Mouse (Mus musculus) left cerebral cortex, postnatal 25 days (tissue): Measurements from ENCODE around the gene Lnx2. TPM values are rescaled to one million over a fixed set of nuclear protein-coding genes. Genes with fewer than 3 reads are reported as not detected.

ENCODE experiments used
- DNase-seq, 2 experiments: peaks; one replicate each; pipeline ENCODE4 v3.0.0; 2022; ENCODE audit warnings: low spot score in 2 of 2, mixed read lengths in 1 of 2
- intact Hi-C: fragments of 180-260 bp; cut with DNase I; formaldehyde crosslinking; loops from one replicate; pipeline ENCODE4 v1.15.1; 2025
- total RNA-seq, 2 experiments: library from RNA; stranded (reverse); gene quantifications; 2 replicates each; pipeline ENCODE4 v1.2.3; 2021

Gene Lnx2
- total RNA-seq, 2 experiments from 2014 or later = 5.1 to 6.3 TPM

- intact Hi-C loops = loop anchor here (5.0 kb wide), 2 partner anchors 96 to 116 kb away; partner anchors contain the start of gene Mtif3
- no peak for DNase-seq
Observed at GRCm38 (mm10) chr5:147078110-147078900, 1.9 kb upstream of the Lnx2 start.

DNA sequence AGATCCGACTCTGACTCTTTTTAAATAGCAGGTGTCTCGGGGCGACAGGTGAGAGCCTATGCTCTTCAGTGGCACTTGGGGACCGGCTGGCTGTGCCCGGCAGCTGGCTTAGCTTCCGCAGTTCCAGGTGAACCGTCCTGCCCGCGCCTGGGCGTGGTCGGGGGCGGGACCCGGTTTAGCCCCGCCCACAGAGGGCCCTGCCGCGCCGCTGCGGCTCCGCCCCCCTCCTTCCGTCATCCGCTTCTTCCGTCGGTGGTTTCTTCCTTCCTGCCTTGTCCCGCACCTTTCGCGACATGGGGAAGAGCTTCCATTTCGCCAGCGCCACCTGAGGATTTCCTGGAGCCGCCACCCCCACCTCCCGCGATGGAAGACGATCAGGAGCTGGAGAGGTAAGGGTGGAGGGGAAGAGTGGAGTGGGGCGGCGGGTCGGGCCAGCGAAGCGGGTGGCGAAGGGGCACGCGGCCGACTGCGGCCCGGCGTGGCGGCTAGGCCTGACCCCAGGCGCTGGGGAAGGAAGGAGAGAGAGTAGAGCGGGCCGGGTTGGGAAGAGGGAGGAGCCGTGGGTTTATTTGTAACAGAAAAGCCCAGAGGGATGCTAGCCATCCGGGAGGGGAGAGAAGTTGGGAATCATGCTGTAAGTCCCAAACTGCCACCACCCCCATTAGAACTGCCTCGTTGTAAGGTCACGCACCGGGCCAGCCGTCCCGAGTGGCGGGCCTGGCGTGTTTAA lies 1.1 kb upstream of the Lnx2 start:
- intact Hi-C loops = loop anchor here (2.0 to 5.0 kb wide), 4 partner anchors 23 to 115 kb away; partner anchors contain the start of gene Mtif3
- DNase-seq = peak; percentile 89 to 91

GRCm38 (mm10) chr5:147076799-147077165 lies 396 bp upstream of the Lnx2 start, which contains the start of gene Polr1d:
Polr1d (plus strand) TSS chr5:147077050.
- intact Hi-C loops = loop anchor here (2.0 to 5.0 kb wide), 4 partner anchors 22 to 114 kb away; partner anchors contain the start of gene Mtif3
- DNase-seq = no peak

DNA sequence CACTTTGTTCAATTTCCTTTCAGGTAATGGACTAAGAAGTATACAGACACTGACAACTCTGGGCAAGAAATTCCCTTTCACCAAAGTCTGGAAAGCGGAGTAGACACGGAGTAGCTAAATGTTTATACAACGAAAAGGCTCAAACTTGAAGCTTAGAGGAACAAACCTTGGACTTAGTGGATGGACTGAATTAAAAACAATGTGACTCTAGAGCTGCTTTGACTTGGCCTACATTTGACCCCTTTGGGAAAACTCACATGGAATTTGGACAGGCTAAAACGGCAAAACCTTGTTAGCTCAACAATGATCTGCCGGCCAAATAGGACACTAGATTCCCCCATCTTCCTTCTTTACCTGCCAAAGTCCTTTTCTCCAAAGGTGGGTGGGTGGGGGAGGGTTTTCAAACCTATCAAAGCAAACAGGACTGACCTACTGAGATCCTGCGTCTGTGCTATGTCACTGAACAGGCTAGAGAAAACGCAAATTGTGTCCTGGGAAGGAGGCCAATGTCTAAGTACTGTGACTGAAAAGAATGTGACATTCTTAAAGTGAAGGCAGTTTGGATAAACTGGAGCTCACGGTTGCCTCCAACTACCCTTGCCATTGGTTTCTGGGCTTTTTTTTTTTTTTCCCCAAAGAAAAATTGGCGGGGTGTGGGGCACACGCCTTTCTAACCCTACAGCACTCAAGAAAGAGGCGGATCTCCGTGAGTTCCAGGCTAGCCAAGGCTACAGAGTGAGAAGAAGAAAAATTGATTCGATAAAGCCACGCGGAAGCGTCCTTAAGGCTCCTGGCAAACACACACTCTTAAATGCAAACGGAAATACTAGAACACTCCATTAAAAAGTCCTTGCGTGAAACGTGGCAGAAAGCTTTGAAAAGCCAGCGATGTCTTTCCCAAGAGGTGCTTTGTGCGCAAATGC lies 1.0 kb downstream of the Lnx2 start:
- DNase-seq = no peak
- intact Hi-C loops = loop anchor here (2.0 to 5.0 kb wide), 4 partner anchors 21 to 113 kb away; partner anchors contain the start of gene Mtif3

GRCm38 (mm10) chr5:147073805-147074204 lies 2.6 kb downstream of the Lnx2 start:
- DNase-seq = no peak
- intact Hi-C loops = no loop called here

DNA sequence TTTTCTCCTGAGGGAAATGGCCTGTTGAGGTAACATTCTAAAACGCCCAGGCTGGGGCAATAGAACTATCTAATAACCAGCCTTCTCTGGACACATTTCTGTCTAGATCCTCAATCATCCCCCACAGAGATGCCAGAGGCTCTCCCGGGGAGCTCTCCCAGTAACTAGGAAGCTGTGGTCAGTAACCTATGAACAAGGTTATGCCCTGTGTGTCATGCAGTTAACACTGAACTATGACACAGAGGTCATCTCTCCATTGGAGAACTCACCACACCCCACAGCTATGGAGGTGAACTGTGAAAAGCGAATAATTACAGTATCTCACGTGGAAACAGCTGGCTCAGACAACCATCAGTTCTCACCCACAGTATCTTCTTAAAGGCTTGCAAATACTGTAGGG lies 4.5 kb downstream of the Lnx2 start:
- intact Hi-C loops = no loop called here
- no peak for DNase-seq

GRCm38 (mm10) chr5:147070791-147071516 lies 5.4 kb downstream of the Lnx2 start:
- intact Hi-C loops = no loop called here
- no peak for DNase-seq

- peak; percentile 20 to 71 for DNase-seq
- intact Hi-C loops = no loop called here
Observed at GRCm38 (mm10) chr5:147068876-147069275, 7.5 kb downstream of the Lnx2 start.

DNA sequence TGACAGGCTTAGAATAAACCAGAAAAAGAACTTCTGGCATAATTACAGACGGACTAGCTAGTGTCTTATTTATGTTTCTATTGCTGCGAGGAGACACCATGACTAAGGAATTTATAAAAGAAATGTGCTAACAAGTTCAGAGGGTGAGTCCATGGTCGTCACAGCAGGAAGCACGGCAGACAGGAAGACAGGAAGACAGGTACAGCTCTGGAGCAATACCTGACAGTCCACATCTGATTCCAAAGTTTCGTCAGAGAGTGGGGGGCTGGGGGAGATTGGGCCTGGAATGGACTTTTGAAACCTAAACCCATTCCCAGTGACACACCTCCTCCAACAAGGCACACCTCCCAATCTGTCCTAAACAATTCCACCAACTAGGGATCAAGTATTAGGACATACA lies 9.4 kb downstream of the Lnx2 start:
- DNase-seq = no peak
- intact Hi-C loops = no loop called here

DNA sequence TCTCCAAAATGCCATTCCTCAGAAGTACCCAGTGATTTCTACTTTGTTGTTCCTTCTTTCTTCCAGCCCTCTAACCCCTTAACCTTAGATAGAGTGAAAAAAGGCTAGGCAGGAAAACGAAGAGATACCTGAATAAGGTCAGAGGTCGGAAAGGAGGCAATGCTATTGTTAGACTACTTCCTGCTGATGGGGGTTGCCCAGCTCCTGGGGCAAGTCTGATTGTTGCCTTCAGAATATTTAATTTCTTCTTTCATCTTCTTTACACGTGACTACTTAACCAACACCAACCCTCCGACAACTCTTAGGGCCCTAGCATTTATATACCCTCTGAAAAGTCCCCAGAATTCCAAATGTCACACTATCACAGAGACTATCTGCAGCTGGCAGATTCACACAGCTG lies 10.3 kb downstream of the Lnx2 start:
- DNase-seq = no peak
- intact Hi-C loops = no loop called here

GRCm38 (mm10) chr5:147063215-147063661 lies 13.1 kb downstream of the Lnx2 start:
- intact Hi-C loops = no loop called here
- DNase-seq = no peak

- intact Hi-C loops = no loop called here
- DNase-seq = no peak
Observed at GRCm38 (mm10) chr5:147060024-147060423, 16.4 kb downstream of the Lnx2 start.

DNA sequence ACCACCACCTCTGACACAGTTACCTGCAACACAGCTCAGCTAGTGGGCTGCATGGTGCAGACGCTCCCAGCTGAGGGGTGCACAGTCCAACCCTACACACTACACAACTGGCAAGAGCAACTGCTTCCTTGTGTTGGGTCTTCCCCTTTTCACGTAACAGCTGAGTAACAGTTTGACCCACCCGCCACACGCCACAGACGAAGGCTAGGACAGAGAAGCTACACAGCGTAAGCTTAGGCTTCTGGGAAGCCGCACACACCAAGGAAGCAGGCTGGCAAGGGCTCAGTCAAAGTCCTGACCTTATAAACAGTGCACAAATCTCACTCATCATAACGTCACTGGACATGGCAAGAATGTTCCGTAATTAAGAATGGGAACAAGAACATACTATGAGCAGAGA lies 17.1 kb downstream of the Lnx2 start:
- no peak for DNase-seq
- intact Hi-C loops = no loop called here

- no peak for DNase-seq
- intact Hi-C loops = no loop called here
Observed at GRCm38 (mm10) chr5:147058661-147059060, 17.7 kb downstream of the Lnx2 start.

DNA sequence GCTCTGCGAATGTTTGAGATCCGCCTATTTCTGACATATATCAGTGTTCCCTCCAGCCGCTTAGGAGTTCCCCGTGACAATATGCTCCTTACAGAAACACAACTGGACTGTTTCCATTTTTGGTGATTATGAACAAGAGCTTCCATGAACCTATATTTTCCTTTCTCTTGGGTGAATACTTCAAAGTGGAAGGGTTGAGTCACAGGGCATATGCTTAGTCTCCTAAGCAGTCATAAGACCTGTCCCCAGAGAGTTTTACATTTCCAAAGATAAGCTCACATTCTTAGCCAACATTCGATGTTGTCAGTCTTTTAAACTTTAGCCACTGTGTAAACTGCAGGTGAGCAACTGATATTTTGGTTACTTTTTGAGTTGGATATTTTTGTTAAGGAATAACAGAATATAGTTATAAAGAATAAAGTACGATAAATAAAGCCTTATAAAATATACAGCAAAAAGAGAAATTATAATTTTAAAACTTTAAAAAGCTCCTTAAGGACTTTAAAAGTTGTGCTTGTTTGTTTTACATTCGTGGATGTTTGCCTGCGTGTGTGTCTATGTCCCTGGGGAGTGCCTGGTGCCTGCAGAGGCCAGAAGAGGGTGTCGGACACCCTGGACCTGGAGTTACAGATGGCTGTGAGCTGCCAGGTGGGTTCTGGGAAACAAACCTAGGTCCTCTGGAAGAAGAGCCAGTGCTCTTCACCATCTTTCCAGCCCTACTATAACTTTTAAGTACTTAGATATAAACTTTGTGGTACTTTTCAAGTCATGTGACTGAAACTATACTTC lies 18.6 kb downstream of the Lnx2 start:
- no peak for DNase-seq
- intact Hi-C loops = no loop called here

DNA sequence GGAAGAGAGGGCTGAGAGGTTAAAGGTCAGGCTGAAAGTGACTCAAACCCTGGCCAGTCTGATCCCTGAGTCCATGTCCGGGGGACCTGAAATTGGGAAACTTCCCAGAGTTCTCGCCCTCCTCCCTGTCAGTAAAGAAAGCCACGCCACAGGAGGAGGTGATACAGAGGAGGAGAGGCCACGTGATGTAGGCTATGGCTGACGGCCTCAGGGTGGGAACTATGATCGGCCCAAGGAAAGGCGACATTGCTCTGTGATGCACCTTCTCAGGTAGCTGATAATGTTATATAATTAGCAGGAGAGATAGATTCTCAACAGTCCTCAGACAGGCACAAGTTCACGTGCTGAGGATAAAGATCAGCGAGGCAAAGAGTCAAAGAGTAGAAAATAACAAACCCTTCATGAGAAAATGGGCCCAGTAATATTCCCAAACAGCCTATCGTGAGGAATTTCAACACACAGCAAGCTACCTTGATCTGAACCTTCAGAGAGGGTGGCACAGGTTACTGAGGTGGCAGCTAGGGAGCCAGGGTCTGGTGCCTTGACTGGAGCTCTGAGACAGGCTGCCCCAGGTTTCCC lies 19.6 kb downstream of the Lnx2 start:
- intact Hi-C loops = no loop called here
- no peak for DNase-seq

DNA sequence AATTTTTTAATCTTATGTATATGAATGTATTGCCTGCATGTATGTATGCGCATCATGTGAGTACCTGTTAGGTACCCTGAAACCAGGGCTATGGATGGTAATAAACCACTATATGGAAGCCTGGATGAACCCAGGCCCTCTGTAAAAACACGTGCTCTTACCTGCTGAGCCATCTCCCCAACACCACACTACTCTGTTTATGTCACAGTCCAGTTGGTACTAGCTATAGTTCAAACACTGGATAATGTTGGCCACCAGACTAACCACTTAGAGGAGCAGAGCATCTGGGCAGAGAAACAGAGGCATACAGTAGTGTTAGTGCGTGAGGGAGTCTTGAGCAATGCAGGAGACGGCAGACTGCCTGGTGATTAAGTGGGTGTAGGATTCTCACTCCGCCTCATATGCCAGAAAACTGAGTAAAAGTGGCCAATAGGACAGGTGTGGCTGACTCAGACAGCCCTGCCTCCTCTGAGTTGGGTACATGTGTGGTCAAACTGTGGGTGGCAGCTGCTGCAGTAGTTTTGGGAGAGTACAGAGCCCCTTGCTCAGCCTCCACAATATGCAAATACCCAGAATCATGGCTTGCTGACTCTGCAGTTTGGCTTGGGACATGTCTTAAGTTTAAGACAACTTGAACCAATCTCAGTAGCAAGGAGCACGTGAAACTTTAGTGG lies 20.7 kb downstream of the Lnx2 start:
- peak; percentile 38 to 86 for DNase-seq
- intact Hi-C loops = loop anchor here (2.0 kb wide), 2 partner anchors 21 to 29 kb away; partner anchors contain the start of genes Lnx2 and Polr1d
